Mouse (Mus musculus) retina, embryonic 14.5 days (tissue): Measurements from ENCODE around the gene B4galnt2.
"Not testable (repeated sequence)": the region's sequence is repeated elsewhere in the genome, so short reads cannot be mapped to it uniquely, and the experiment has no call there.

Experiments used
- DNase-seq: peaks from one replicate; pipeline ENCODE4 v3.0.0-alpha.2; 2015; ENCODE audit warnings: low spot score

B4galnt2 gene

DNA sequence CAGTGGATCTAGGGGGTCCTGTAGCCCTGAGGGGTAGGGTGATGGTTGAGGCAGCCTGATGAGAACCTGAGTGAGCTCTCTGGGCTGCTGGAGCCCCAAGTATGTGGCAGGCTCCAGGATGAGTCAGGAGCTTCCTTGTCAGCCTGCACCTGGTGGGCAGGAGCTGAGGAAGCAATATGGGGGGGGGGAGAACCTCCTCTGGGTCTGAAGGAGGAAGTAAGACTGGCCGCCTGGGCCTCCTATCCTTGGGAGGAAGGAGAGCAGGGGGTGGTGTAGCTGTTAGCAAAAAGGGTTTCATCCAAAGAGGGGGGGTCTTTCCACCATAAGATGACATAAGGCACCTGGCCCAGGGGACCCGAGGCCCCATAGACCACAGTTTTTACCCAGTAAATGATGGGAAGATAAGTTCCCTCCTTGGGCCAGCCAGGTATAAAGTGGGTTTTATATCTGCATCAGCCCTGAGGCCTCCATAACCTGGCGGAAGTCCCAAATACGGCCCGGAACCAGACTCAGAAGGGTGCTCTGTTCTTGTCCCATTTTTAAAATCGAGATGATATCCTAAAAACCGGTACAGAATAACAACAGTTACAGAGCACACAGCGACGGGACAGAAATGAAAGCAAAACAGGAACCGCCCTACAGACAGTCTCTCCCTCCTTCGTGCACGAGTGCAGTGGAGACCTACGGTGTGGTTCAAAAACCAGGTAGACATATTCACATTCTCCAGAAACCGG is 18.1 kb downstream of the B4galnt2 start:
- DNase-seq, result no peak

DNA sequence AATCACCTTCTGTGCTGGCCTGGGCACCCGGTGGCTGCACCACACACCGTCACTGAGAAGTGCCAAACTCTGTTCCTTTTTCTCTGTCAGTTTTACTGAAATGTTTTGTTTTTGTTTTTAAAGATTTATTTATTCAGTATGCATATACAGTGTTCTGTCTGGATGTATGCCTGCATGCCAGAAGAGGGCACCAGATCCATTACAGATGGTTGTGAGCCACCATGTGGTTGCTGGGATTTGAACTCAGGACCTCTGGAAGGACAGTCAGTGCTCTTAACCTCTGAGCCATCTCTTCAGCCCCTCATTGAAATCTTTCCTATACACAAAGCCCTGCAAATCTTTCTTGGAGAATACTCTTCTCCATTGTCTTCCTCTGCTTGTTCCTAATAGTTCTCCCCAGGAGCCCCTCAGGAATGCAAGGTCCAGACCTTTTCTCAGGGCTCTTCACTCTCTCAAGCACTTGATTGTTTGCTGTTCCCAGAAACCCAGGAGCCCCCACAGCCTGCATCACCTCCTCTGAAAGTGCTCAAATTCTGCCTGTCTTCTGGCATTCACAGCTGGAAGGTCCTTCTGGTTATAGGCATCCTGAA is 24.1 kb downstream of the B4galnt2 start:
- no peak for DNase-seq

DNA sequence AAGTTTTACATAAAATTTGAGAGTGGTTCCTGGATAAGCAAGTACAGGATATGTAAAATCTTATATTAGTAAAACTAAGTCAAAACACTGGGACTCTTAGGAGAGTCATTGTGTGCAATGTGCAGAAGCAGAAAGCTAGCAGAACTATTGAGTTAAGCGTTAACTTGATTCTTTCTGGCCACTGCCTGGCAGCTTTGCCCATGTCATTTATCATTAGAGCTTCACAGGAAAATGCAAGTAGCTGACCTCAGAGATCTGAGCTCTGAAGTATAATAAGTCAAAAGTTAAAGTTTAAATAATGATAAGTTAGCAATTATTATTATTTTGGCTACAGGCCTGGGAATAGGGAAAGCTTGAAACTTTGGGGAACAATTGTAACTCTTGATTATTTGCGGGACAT is 34.8 kb downstream of the B4galnt2 start:
- not testable (repeated sequence) for DNase-seq

DNA sequence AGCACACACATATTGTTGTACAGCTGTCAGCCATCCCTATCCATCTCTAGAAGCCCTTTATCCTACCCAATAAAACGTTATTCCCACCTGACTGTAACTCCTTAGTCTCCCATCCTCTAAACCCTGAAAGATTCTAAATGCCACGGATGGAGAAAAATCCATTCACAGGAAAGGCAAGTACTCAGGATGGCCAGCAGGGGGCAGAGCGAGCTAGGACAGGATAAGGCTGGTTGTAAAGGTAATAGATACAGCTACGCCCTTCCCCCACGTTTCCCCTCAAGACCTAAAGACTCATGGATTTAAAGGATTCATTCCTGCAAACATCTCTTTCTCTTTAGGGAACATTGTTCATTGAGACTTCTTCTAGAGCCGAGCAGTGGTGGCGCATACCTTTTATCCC is 38.4 kb downstream of the B4galnt2 start:
- DNase-seq, result peak; percentile 85

DNA sequence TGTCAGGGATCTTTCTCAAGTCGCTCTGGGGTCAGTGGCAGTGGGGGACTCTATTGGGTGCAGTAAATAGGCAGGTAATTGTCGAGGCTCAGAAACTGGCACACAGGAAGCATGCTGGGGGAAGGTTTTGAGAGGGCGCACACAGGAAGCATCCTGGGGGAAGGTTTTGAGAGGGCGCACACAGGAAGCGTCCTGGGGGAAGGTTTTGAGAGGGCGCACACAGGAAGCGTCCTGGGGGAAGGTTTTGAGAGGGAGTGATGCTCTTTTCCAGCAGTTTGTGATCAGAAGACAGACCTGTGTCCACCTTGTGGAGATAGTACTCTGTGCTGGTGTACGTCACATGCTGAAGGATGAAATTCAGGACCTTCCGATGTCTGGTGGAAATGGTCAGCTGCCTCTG is 38.9 kb downstream of the B4galnt2 start:
- DNase-seq, result no peak

DNA sequence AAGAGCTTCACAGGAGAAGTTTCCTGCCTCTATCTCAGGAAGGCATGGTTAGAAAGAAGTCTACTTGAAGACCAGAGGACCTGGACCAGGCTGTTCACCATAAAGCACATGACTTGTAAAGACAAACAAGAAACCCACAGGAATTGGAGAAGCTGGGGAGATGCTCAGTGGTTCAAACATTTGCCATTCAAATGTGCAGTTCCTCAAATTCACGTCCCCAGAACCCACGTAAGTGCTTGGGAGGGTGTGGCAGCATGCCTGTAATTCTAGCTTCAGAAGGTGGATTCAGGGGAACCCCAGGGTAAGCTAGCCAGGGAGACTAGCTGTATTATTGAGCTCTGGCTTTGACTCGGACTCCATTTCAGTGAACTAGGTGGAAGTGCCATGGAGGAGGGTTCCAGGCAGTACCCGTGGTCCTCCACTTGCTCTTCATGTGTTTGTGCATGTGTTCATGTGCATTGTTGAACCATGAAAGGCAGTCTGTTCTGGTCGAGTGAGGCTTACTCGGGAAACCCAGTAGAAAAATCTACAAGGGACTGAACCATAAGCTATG is 44.7 kb downstream of the B4galnt2 start:
- no peak for DNase-seq

DNA sequence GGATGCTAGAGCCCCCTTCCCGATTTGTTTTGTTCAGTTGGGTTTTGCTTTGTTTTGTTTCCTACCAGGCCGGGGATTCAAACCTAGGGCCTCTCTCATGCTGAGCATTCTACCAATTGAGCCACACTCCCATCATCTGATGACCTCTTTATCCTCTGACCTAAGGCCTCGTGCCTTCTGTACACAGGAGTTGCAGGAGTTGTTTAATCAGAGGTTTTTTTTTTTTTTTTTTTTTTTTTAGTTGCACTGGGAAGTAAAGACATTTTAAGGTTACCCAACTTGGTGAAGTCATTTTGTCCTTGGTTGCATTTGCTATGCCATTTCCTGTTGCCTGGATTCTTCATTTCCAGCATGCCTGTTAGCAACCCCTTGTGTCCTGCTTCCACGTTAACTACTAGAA is 45.2 kb downstream of the B4galnt2 start:
- DNase-seq, result no peak

DNA sequence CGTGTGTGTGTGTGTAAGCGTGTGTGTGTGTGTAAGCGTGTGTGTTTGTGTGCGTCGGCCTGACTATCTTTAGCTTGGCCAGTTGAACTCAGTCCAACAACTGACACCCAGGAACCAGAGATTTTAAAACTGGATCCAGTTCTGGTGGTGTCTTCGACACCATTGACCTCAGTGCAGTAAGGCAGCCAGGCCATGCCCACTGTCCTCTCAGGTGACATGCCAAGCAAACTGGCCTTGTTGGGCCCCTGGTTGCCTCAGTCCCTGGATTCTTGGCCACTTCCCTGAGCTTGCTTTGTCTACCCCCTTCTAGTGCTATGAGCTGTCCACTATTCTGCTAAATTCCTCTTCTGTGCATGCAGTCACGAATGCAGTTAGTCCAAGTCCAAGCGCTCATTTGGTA is 53.3 kb downstream of the B4galnt2 start:
- DNase-seq, result no peak

DNA sequence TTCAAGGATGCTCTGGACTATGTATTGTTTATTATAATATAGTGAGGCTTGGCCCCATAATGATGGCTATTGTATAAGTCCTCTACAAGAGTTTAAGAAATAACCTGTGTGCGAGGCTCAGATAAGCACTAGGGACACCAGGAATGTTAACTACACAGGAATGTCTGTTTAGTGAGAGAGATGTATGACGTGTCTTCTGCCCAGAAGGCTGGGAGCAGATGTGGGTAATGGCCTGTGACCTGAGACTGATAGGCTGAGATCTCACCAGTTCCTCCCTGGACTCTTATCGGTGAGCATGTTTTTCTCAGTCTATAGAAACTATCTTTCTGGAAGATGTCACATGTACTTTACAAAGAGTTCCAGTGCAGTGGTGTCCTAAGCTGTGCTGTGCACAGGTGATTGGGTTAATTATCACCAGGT is 54.6 kb downstream of the B4galnt2 start:
- no peak for DNase-seq

DNA sequence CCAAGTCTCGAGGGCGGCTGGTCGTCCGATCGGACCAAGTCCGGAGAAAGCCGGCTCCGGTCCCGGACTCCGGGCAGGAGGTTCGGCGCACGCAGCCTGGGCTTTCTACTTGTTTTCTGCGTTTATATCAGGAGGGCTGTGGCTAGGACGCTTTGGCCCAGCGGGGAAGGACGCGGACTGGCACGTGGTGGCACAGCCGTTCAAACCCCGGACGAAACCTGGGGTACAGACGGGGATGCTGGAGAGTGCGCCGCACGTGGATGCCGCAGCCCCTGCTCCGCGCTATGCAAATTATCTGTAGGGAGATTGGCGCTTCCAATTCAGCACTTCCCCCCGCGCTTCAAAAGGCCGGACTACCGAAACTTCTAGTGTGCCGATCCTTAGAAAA is 55.2 kb downstream of the B4galnt2 start:
- DNase-seq, result peak; percentile 79

DNA sequence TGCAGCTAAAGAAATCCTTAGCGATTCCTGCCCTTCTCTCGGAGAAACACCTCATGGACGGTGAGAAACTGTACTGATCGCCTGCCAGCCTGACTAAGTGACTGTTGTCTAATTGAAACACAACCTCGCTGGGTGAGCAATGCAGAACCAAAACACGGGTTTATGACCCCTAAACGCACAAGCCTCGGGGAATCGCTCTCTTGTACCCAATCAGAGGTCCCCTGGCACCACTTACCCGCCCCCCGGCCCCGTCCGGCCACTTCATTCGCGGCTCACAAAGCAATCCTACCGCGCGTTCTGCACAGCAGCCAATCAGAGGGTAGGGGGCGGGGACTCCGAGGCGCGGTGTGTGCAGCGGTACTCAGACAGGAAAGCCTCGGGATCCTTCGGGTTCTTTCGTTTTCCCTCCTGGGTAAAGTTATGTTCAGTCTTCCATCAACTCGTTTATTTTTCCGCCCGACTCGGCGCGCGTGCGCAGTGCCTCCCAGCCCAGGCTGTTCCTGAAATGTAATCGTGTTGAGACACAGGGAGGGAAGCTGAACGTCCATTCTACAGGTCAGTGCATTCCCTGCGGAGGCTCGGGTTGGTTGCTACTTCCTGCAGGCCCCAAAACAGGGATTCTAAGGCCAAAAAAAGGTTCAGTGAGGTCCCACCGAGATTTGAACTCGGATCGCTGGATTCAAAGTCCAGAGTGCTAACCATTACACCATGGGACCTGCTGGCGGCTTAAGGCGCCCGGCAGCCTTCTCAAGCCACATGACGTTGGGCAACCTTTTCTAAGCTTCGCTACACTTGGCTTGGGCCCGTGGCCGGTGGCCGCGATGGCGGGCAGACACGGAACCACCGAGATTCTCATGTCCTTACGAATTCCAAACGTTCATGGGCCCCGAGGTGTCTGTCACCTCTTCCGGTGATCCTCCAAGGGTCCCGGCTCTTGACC is 55.9 kb downstream of the B4galnt2 start:
- DNase-seq, result peak; percentile 98

DNA sequence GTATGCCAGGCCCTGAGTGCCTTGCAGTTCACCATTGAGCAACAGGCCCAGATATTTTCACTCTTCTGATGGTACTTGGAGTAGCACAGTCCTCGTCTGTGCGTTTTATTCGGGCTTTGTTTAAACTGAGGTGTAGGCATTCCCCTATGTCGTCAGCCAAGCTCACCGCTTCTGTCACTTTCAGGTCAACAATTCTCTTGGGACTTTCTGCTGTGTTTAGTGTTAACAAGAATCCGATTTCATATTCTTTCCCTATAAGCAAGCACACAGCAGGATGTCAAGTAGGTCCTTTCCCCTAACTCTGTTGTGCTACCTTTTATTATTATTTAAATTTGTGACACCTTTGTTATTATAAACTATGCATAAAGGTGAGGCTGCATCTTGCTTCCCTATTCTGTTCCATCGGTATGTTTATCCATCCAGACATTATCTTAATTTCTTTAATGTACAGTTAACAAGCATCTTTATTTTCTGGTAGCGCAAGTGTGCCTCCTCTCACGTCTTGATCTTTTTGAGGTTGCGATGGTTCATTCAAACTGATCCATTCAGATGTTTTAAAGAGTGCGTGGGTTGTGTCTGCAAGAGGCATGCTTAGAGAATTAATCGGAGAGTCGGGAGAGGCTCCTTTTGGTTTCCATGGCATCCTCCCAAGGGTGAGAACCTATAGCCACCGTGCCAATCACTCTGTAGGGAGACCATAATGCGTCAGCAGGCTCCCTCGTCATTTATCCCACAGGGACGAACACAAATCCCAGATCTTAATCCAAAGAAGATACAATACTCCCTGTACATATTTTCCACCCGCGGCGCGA is 56.8 kb downstream of the B4galnt2 start:
- DNase-seq, result peak; percentile 12

DNA sequence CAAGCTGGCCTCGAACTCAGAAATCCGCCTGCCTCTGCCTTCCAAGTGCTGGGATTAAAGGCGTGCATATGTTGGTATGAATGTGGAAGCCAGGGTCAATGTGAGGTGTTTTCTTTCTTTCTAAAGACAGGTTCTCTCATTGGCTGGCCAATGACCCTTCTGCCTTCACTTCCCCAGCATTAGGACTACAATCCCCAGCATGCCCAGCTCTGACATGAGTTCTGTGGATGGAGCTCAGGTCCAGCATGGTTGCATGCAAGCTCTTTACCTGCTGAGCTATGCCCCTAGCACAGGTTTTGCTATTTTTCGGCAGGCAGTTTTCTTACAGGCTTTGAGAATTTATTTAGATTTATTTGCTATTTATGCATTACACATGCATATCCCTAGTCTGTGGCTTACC is 57.4 kb downstream of the B4galnt2 start:
- no peak for DNase-seq

DNA sequence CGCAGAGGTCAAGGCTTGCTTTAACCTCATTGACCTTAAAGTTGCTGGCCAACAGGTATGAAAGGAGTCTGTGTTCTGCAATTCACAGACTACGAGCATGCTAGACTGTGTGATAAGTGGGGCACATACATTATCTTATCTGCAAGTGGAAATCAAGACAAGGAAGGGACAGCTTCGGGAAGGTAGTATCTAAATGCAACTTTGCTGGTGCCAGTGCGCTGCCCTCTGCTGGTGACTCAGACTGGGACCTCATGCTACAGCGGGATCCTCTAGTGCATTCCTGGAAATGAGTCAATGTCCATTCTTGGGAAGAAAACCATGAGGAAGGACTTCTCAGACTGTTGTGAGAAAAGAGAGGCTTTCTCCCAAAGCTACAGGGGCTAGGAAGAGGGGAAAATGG is 61.0 kb downstream of the B4galnt2 start:
- DNase-seq, result peak; percentile 68

DNA sequence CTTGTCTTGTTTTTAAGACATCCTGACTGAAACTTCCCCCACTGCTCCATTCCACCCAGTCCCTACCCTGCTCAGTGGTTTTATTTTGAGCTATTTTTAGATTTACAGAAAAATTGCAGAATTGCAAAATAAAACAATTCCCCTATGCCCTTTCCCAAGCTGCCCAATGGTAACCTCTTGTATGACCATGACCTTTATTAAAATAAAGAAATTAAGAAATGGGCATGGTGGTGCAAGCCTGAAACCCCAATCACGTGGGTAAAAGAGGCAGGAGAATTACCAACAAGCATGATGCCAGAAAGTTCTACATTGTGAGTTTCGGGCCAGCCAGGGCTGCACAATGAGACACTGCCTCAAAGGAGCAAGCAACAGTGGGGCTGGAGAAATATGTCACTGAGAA is 63.8 kb downstream of the B4galnt2 start:
- no peak for DNase-seq

DNA sequence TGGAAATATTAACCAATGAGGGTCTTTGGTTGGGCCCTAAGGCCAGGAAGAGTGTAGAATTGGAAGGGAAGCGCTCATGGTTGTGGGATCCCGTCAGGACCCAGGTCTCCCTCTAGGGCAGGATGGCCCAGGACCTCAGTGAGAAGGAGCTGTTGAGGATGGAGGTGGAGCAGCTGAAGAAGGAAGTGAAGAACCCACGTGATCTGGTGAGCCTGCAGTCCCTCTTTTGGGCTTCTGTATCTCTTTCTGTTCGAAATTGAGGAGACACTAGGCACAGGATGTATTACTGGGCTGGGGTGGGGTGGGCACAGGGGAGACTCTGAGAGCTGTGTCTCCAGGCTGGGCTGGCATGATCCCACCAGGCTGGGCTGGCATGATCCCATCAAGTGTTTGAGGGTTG is 69.8 kb downstream of the B4galnt2 start:
- DNase-seq, result no peak

DNA sequence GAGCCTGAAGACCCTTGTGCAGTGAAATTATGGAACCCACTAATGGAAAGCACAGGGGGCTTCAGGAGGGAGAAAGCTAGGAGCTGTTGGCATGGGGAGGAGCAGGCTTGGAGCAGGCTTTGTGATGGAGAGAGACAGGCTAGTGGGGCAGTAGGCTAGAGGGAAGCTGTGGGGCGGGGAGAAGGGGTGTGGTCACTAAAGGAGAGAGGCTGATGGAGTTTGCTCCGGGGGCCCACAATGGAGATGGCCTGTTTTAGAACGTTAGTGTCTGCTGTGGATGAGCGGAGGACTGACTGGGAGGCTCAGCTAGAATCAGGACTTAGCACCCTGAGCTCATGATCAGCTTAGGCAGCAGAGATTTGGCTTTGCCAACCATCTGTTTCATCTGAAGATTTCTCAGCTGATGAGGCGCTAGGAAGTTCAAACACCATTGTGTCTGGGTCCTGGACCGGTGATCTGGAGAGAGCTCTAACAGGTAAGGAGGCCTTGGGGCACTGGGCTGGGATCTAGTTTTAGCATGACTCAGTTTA is 71.2 kb downstream of the B4galnt2 start:
- DNase-seq, result peak; percentile 22

DNA sequence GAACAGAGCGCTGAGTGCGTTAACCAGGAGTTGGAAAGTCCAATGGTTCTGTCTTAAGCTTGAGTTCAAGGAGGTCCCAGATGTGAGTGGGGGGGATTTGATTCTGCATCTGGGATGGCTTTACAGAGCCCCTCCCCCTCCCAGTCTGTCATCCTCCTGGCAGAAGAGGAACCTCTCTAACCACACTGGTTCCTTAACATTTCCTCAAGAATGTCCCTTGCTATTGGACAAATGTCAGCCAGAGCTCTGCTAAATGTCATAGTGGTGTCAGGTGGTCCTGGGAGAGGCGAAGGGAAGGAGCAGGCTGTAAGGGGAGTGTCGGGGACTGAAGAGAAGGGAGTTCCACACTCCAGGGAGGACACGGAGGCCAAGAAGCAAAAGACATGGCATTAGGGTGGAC is 71.7 kb downstream of the B4galnt2 start:
- no peak for DNase-seq

DNA sequence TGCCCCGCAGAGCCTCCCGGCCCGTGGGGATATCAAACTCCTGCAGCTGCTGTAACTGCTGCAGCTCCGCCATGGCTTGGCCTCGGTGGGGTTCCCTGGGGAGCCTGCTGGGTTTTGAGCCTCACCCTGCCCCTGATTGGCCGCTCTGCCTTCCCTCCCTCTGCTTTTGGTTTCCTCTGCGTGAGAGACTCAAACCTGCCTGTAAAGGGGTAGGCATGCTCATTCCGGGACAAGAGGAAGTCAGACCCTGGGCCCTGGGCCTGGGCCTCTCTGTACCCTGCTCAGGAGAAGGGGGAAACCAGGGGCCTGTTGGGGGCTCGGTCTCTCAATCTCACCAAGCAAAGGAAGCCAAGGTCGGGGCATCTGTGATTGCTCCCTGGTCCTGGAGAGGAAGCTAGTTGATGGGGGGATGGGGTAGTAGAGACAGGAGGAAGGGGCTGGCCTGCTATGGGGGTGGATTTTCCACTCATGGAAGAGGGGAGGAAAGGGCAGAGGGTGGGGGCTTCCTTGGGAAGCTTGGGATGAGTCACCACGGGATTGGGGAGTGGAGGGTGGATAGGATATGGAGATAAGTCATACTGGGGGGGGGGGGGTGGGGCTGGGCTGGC is 72.5 kb downstream of the B4galnt2 start, which contains the start of gene Abi3:
Gene Abi3 (minus strand): TSS at position 403 of the 608 bp plus-strand sequence.
- DNase-seq, result no peak

DNA sequence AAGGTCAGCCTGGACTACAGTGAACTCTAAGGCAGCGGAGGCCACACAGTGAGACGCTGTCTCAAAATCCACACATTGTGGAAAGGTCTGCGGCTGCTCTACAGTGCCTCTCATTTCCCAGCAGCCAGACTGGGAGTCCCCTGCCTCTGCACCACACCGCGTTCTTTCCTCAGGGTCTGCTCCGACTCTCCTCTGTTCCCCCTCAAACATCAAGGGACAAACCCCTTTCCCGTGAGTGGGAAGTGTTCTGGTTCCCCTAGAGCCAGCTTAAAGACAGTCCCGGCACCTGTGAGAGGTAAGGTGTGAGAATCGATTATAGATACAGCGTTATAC is 73.2 kb downstream of the B4galnt2 start:
- DNase-seq, result no peak
